Mouse (Mus musculus) heart, embryonic 11.5 days (tissue): ENCODE results near the gene Scoc. TPM values are rescaled to one million over a fixed set of nuclear protein-coding genes. Genes with fewer than 3 reads are reported as not detected.

ENCODE experiments used
- ATAC-seq: fragments of 200-750 bp; cut with Nextera tagmentation; replicated peaks from 2 replicates; pipeline ENCODE4 v1.8.0; 2017; ENCODE audit warnings: moderate library complexity; ENCODE audit not compliant: insufficient number of reproducible peaks, low FRiP score, low TSS enrichment
- H3K27ac ChIP-seq: fragments of 300-500 bp; sonication (generic); 2 replicates; pipeline ENCODE4 v1.5.1; 2014; ENCODE audit warnings: mild to moderate bottlenecking, low read depth, low read length
- H3K27me3 ChIP-seq: fragments of 300-500 bp; sonication (generic); 2 replicates; pipeline ENCODE4 v1.6.1; 2014; ENCODE audit warnings: mild to moderate bottlenecking, low read length, mixed read lengths; ENCODE audit not compliant: control insufficient read depth, insufficient read depth
- H3K36me3 ChIP-seq: fragments of 300-500 bp; sonication (generic); 2 replicates; pipeline ENCODE4 v1.6.1; 2014; ENCODE audit warnings: mild to moderate bottlenecking, low read length, moderate library complexity, mixed read lengths; ENCODE audit not compliant: control insufficient read depth, insufficient read depth
- H3K4me1 ChIP-seq: fragments of 300-500 bp; sonication (generic); 2 replicates; pipeline ENCODE4 v1.6.1; 2014; ENCODE audit warnings: low read length; ENCODE audit not compliant: control insufficient read depth, insufficient read depth
- H3K4me2 ChIP-seq: fragments of 300-500 bp; sonication (generic); 2 replicates; pipeline ENCODE4 v1.6.1; 2014; ENCODE audit warnings: mild to moderate bottlenecking, moderate library complexity
- H3K4me3 ChIP-seq: fragments of 300-500 bp; sonication (generic); 2 replicates; pipeline ENCODE4 v1.5.1; 2014; ENCODE audit warnings: low read depth, low read length
- H3K9ac ChIP-seq: fragments of 300-500 bp; sonication (generic); 2 replicates; pipeline ENCODE4 v1.6.1; 2014; ENCODE audit warnings: mild to moderate bottlenecking, low read depth, low read length, moderate library complexity
- H3K9me3 ChIP-seq: fragments of 300-500 bp; sonication (generic); replicated peaks from 2 replicates; pipeline ENCODE4 v1.6.1; 2016; ENCODE audit warnings: low read length; ENCODE audit not compliant: control insufficient read depth
- WGBS: fragments of 180-500 bp; shearing (Covaris S2); extraction: QIAGEN DNeasy Blood & Tissue Kit; methylation state at CpG from one replicate; pipeline ENCODE4 v1.1.7; 2014; ENCODE audit not compliant: insufficient replicate concordance; 5-methylcytosine and 5-hydroxymethylcytosine counted together
- polyA plus RNA-seq: library from polyadenylated mRNA; unstranded; fragments of >200 nt; fragmentation: Nextera tagmentation; extraction: Ambion mirVana; gene quantifications from 2 replicates; pipeline ENCODE4 v1.2.1, GENCODE M21; 2014

The Scoc gene
- polyA plus RNA-seq, 1 experiment from 2014 or later = 92.8 TPM

DNA sequence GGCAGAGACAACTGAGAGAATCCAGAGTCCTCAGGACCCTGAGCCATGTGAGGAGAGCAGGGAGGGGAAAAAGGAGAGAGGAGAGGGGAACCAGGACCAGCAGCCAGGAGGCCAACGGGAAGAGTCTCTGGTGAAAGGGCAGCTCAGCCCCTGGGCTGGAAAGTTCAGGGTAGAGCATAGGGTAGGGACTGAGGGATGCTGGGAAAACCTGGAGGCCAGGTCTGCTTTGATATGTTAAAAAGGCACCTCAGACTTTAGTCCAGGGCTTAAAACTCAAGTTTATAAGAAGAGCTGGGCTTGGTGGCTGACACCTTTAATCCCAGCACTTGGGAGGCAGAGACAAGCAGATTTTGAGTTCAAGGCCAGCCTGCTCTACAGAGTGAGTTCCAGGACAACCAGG is 65.7 kb downstream of the Scoc start:
- Histone ChIP-seq H3K4me1 (peaks cover 5% of the 10 kb centered on the region; the same call in 1 of the 2 replicates), H3K4me2 (no peak overlapping the region), H3K4me3 (no peak overlapping the region), H3K9ac (no peak overlapping the region), H3K27me3 (peaks cover 28% of the 10 kb centered on the region), H3K9me3 (no peaks in the 10 kb centered on the region), H3K27ac (no peak overlapping the region), H3K36me3 (no peaks in the 10 kb centered on the region)
- 43% methylated on average over 1 of the region's 1 CpGs for WGBS
- no peak for ATAC-seq

GRCm38 (mm10) chr8:83390006-83390701 is 68.0 kb downstream of the Scoc start:
- no peaks in the 10 kb centered on the region for H3K9me3 ChIP-seq
- no peak overlapping the region for H3K27ac ChIP-seq
- peaks cover 5% of the 10 kb centered on the region; the same call in 1 of the 2 replicates for H3K4me1 ChIP-seq
- peak overlapping the region; percentile 71 for H3K4me2 ChIP-seq
- no peak overlapping the region for H3K9ac ChIP-seq
- no peaks in the 10 kb centered on the region for H3K36me3 ChIP-seq
- H3K27me3 ChIP-seq = peaks cover 28% of the 10 kb centered on the region
- H3K4me3 ChIP-seq = peak overlapping the region; percentile 42
- WGBS = 9% methylated on average over 14 of the region's 14 CpGs
- no peak for ATAC-seq

DNA sequence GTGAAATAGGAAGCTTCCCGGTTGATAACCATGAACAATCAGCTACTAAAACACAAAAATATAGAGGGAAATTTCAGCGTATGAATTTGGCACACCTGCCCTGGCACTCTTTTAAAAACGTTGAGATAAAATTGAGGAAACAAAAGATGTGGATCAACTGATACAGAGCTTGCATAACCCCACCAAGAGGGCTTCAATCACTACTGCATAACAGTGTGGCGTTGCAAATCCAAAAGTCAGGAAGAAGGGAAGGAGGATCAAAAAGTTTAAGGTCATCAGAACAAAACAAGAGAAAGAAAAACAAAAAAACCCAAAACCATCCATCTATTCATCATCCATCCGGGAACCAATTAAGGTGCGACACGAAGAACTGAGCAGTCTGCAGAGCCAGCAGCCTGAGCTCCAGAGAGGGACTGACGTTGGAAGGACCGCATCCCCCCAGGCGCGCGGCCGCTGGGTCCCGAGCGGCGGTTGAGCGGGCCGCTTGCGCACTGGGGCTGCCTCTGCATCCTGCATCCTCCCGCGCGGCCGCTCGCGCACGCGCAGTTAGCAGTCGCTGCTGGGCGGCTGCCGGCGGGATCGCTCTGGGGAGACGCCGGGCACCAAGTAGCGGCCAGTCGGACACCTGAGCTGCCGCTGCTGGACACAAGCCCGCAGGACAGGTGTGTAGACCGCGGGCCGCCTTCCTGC is 68.7 kb downstream of the Scoc start, which contains the start of gene Clgn:
Clgn (plus strand) TSS at position 552 of the 690 bp plus-strand sequence.
- no peak within 1 kb of the TSS for H3K27ac ChIP-seq
- H3K4me1 ChIP-seq = peaks cover 5% of the 10 kb centered on the region; the same call in 1 of the 2 replicates
- H3K9ac ChIP-seq = no peak within 1 kb of the TSS
- no peak for ATAC-seq
- peaks cover 28% of the 10 kb centered on the region for H3K27me3 ChIP-seq
- no peaks in the 10 kb centered on the region for H3K9me3 ChIP-seq
- H3K36me3 ChIP-seq = no peaks in the 10 kb centered on the region
- H3K4me2 ChIP-seq = peak within 1 kb of the TSS; percentile 71
- 4% methylated on average over 41 of the region's 41 CpGs for WGBS
- peak within 1 kb of the TSS; percentile 42 for H3K4me3 ChIP-seq

- no peak overlapping the region for H3K9ac ChIP-seq
These were observed 75.3 kb downstream of the Scoc start for GRCm38 (mm10) chr8:83382850-83383249.

GRCm38 (mm10) chr8:83381016-83381415 is 77.2 kb downstream of the Scoc start:
- Histone ChIP-seq H3K9me3 (no peaks in the 10 kb centered on the region), H3K27me3 (no peaks in the 10 kb centered on the region), H3K4me3 (no peak overlapping the region), H3K9ac (no peak overlapping the region), H3K4me1 (no peaks in the 10 kb centered on the region), H3K36me3 (no peaks in the 10 kb centered on the region), H3K27ac (no peak overlapping the region), H3K4me2 (no peak overlapping the region)
- 75% methylated on average over 2 of the region's 2 CpGs for WGBS
- no peak for ATAC-seq

More at GRCm38 (mm10) chr8:83382850-83383249, 75.3 kb downstream of the Scoc start:
- Histone ChIP-seq H3K9me3 (no peaks in the 10 kb centered on the region), H3K27me3 (no peaks in the 10 kb centered on the region), H3K4me3 (no peak overlapping the region), H3K4me1 (no peaks in the 10 kb centered on the region), H3K27ac (no peak overlapping the region), H3K36me3 (no peaks in the 10 kb centered on the region), H3K4me2 (no peak overlapping the region)
- ATAC-seq = no peak
- 21% methylated on average over 2 of the region's 2 CpGs for WGBS

GRCm38 (mm10) chr8:83380141-83380540 is 78.0 kb downstream of the Scoc start:
- Histone ChIP-seq H3K4me3 (no peak overlapping the region), H3K4me1 (no peaks in the 10 kb centered on the region), H3K36me3 (no peaks in the 10 kb centered on the region), H3K9ac (no peak overlapping the region), H3K9me3 (no peaks in the 10 kb centered on the region), H3K4me2 (no peak overlapping the region), H3K27me3 (no peaks in the 10 kb centered on the region), H3K27ac (no peak overlapping the region)
- 61% methylated on average over 4 of the region's 4 CpGs for WGBS
- no peak for ATAC-seq

Other genes with a start within 250 kb of the Scoc start
- not detected in 2 replicates for gene Ucp1, start 168.0 kb downstream of the Scoc start, polyA plus RNA-seq
- gene Elmod2, start 125.9 kb downstream of the Scoc start, polyA plus RNA-seq = 12.7 and 14.0 TPM in 2 replicates
- not detected in 2 replicates for gene Mgat4d, start 109.9 kb downstream of the Scoc start, polyA plus RNA-seq
- gene Clgn, start 68.5 kb downstream of the Scoc start, polyA plus RNA-seq = 0.07 and 0.20 TPM in 2 replicates
- gene Olfr370, start 77.4 kb upstream of the Scoc start, polyA plus RNA-seq = 0.08 TPM in 1 of 2 replicates, not detected in the other
- gene Ndufb7, start 108.3 kb upstream of the Scoc start, polyA plus RNA-seq = 546 and 556 TPM in 2 replicates
- gene Tecr, start 149.6 kb upstream of the Scoc start, polyA plus RNA-seq = 531 and 534 TPM in 2 replicates
- 51.2 and 51.5 TPM in 2 replicates for gene Dnajb1, start 149.8 kb upstream of the Scoc start, polyA plus RNA-seq
- gene Gipc1, start 194.3 kb upstream of the Scoc start, polyA plus RNA-seq = 171 and 180 TPM in 2 replicates
- gene Ptger1, start 208.3 kb upstream of the Scoc start, polyA plus RNA-seq = 0.13 and 0.63 TPM in 2 replicates
- gene Pkn1, start 240.8 kb upstream of the Scoc start, polyA plus RNA-seq = 17.0 and 21.2 TPM in 2 replicates